Mouse (Mus musculus): Measurements from ENCODE around the gene Slc7a11.

GRCm38 (mm10) chr3:50440409-50440808 is 3.0 kb downstream of the Slc7a11 start:
- TF ChIP-seq POLR2A (IDR thresholded peaks at IDR 0.05; ENCODE audit: low read depth, low read length), result no peak
- no peak for TF ChIP-seq CTCF (IDR thresholded peaks at IDR 0.05; ENCODE audit: extremely low read depth, insufficient read depth, insufficient read length, insufficient replicate concordance)
